Mouse (Mus musculus) heart, adult 2 months (tissue): Measurements from ENCODE around the gene Fbxo7.

Source experiments
- CTCF ChIP-seq: fragments of 200-600 bp; IDR thresholded peaks from 2 replicates; pipeline ENCODE4 v1.8.1; 2022; ENCODE audit warnings: antibody characterized with exemption, mild to moderate bottlenecking, moderate library complexity
- EP300 ChIP-seq: fragments of 200-500 bp; IDR thresholded peaks from 2 replicates; pipeline ENCODE4 v1.6.1; 2011; ENCODE audit warnings: low read depth, low read length, control low read depth; ENCODE audit not compliant: insufficient read depth
- POLR2A ChIP-seq: fragments of 200-500 bp; IDR thresholded peaks from 2 replicates; pipeline ENCODE4 v1.6.1; 2011; ENCODE audit warnings: mild to moderate bottlenecking, low read depth, low read length, control low read depth; ENCODE audit not compliant: insufficient read depth

GRCm38 (mm10) chr10:86006455-86006854 is 15.3 kb upstream of the Fbxo7 start:
- no peak for TF ChIP-seq CTCF
- no peak for TF ChIP-seq POLR2A
- TF ChIP-seq EP300, result no peak
